Mouse (Mus musculus): ENCODE data around the gene Ascc2. TPM values are rescaled to one million over a fixed set of nuclear protein-coding genes. Genes with fewer than 3 reads are reported as not detected.
A peak's percentile ranks its signal among the peaks of the same experiment; 100 is the strongest.
"Not testable (repeated sequence)": the region's sequence is repeated elsewhere in the genome, so short reads cannot be mapped to it uniquely, and the experiment has no call there.

The Ascc2 gene
- total RNA-seq, 2 experiments from 2014 or later: 5.3 to 12.2 TPM

GRCm38 (mm10) chr11:4625931-4626330 lies 11.6 kb upstream of the Ascc2 start:
- no peak for ATAC-seq (replicated peaks; ENCODE audit: low FRiP score, poor library complexity, severe bottlenecking)

- ATAC-seq (replicated peaks; ENCODE audit: low FRiP score, poor library complexity, severe bottlenecking): no peak
These were observed 9.9 kb upstream of the Ascc2 start for GRCm38 (mm10) chr11:4627636-4628035.

- no peak for ATAC-seq (replicated peaks; ENCODE audit: low FRiP score, poor library complexity, severe bottlenecking)
These were observed 7.7 kb upstream of the Ascc2 start for GRCm38 (mm10) chr11:4629861-4630280.

GRCm38 (mm10) chr11:4633420-4633819 lies 4.1 kb upstream of the Ascc2 start:
- no peak for ATAC-seq (replicated peaks; ENCODE audit: low FRiP score, poor library complexity, severe bottlenecking)

DNA sequence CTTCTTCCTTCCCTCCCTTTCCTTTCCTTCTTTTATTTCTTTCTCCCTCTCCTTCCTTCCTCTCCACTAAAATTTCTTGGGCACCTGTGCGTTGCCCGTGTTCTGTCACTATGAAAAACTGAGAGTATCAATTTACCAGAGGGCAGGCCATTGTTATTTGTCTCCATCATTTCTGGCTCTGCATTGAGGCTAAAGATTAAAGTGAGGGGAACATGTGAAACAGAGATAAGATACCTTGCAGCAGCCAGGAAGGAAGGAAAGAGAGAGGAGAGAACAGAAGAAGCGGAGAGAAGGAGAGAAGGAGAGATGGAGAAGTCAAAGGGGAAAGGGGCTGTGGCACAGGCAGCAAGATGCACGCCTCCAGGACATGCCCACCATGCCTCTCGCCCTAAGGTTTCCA lies 3.2 kb upstream of the Ascc2 start:
- no peak for ATAC-seq (replicated peaks; ENCODE audit: low FRiP score, poor library complexity, severe bottlenecking)

DNA sequence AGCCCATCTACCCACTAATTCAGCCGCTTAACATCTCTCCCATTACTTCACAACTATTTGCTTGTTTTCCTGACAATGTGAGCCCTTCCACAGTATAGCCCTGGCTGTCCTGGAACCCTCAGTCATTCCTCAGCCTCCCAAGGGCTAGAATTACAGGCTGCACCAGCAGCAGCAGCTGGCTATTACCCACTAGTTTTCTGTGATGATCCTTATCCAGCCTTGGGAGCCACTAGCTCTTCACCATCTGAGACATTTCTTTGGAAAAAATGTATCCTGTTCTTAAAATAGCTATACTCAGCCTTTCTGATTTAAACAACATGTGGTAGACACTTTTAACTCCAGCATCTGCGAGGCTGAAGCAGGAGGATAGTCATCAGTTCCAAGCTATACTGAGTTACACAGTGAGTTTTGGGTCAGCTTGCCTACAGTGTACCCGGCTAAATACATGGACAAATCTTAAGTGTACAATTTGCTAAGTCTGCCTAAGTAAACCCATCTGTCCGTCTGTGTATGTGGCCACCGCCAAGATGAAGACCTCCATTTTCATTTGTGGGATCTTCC lies 685 bp upstream of the Ascc2 start:
- 0 out of 2 replicates have a peak, but pooled peaks have one; percentile 3 for ATAC-seq (replicated peaks; ENCODE audit: low FRiP score, poor library complexity, severe bottlenecking)

- ATAC-seq (replicated peaks; ENCODE audit: low FRiP score, poor library complexity, severe bottlenecking): no peak
These were observed 714 bp downstream of the Ascc2 start for GRCm38 (mm10) chr11:4638261-4638660.

GRCm38 (mm10) chr11:4641185-4641584 lies 3.6 kb downstream of the Ascc2 start:
- no peak for ATAC-seq (replicated peaks; ENCODE audit: low FRiP score, poor library complexity, severe bottlenecking)

DNA sequence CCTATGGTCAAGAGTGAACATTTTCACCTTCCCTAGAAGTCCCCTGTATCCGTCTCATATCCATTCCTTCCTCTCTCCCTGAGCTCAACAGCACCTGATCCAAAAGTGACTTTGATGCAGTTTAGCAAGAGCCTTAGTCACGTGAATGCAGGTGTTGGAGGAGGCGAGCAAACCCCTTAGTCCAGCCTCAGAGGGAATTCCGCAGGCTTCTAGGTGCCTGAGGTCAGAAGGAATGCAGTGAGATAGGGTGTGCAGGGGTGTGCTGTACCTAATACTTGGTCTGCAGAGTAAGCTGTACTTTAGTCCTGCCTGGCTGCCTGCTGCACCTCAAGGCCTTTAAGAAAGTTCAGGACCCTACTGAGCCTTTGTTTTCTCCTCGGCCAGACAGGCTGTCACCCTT lies 6.2 kb downstream of the Ascc2 start:
- ATAC-seq (replicated peaks; ENCODE audit: low FRiP score, poor library complexity, severe bottlenecking): no peak

GRCm38 (mm10) chr11:4645180-4645579 lies 7.6 kb downstream of the Ascc2 start:
- not testable (repeated sequence) for ATAC-seq (replicated peaks; ENCODE audit: low FRiP score, poor library complexity, severe bottlenecking)

GRCm38 (mm10) chr11:4646409-4646808 lies 8.9 kb downstream of the Ascc2 start:
- no peak for ATAC-seq (replicated peaks; ENCODE audit: low FRiP score, poor library complexity, severe bottlenecking)

- ATAC-seq (replicated peaks; ENCODE audit: low FRiP score, poor library complexity, severe bottlenecking): no peak
These were observed 22.3 kb downstream of the Ascc2 start for GRCm38 (mm10) chr11:4659818-4660217.

GRCm38 (mm10) chr11:4660309-4661025 lies 22.9 kb downstream of the Ascc2 start:
- no peak for ATAC-seq (replicated peaks; ENCODE audit: low FRiP score, poor library complexity, severe bottlenecking)

GRCm38 (mm10) chr11:4661324-4661723 lies 23.8 kb downstream of the Ascc2 start:
- ATAC-seq (replicated peaks; ENCODE audit: low FRiP score, poor library complexity, severe bottlenecking): peak; percentile 85

- no peak for ATAC-seq (replicated peaks; ENCODE audit: low FRiP score, poor library complexity, severe bottlenecking)
These were observed 24.4 kb downstream of the Ascc2 start for GRCm38 (mm10) chr11:4661871-4662495.

DNA sequence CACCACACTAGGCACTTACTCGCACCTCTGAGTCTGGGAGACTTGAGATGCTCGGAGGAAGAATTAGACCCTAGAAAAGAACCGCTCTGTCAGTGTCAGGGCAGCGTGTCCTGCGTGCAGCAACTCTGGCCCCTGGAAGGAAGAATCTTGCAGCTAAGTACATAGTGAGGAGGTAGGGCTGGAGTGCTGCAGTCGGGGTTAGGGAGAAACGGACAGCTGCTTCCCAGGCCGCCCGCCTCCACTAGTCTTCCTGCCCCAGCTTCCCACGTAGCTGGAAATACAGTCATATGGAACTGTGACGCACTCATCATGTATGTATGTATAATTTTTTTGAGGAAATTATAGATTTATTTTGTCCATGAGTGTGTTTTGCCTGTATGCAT lies 24.9 kb downstream of the Ascc2 start:
- no peak for ATAC-seq (replicated peaks; ENCODE audit: low FRiP score, poor library complexity, severe bottlenecking)

DNA sequence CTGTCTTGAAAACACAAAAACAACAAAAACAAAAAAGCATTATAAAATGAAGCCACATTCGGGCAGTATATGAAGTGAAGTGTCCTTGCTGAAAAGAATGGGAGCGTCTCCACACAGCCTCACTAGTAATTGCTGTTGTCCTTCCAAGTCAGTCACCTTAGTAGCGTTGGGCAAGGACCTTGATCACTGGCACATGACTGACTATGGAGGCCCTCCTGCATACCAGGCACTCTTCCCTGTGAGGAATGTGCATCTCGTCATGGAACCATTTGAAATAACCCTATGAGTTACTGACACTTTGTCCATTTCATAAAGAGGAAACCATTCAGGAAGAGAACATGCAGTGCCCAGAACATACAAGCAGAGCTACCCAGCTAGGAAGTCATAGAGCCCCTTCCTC lies 34.2 kb downstream of the Ascc2 start:
- no peak for ATAC-seq (replicated peaks; ENCODE audit: low FRiP score, poor library complexity, severe bottlenecking)

GRCm38 (mm10) chr11:4674593-4674992 lies 37.0 kb downstream of the Ascc2 start:
- no peak for ATAC-seq (replicated peaks; ENCODE audit: low FRiP score, poor library complexity, severe bottlenecking)

DNA sequence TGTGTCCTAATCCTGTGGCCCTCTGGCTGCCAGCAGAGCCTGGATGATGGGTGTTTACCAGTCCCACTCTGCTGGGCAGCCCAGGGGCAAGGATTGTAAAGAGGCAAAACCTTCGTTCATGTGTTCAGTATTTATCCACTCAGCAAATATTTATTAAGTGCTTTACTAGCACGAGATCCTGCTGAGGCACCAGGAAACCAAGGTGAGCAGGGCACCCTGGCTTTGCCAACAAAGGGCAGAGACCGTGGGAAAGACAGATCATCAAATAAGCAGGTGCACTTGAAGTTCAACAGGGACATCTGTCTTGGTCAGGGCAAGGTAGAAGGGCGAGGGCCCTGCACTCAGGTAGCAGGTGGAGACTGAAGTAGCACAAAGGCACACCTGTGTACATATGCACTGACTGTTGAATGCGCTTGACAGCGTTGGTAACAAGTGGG lies 37.6 kb downstream of the Ascc2 start:
- no peak for ATAC-seq (replicated peaks; ENCODE audit: low FRiP score, poor library complexity, severe bottlenecking)

GRCm38 (mm10) chr11:4675693-4676092 lies 38.1 kb downstream of the Ascc2 start:
- no peak for ATAC-seq (replicated peaks; ENCODE audit: low FRiP score, poor library complexity, severe bottlenecking)

GRCm38 (mm10) chr11:4677250-4677872 lies 39.8 kb downstream of the Ascc2 start:
- ATAC-seq (replicated peaks; ENCODE audit: low FRiP score, poor library complexity, severe bottlenecking): peak; percentile 96
